Mouse (Mus musculus): ENCODE results near the gene Slc51a. TPM values are rescaled to one million over a fixed set of nuclear protein-coding genes. Genes with fewer than 3 reads are reported as not detected.
"Not testable (repeated sequence)": the region's sequence is repeated elsewhere in the genome, so short reads cannot be mapped to it uniquely, and the experiment has no call there.

The Slc51a gene
- polyA plus RNA-seq, 1 experiment from 2014 or later: 3.9 TPM

DNA sequence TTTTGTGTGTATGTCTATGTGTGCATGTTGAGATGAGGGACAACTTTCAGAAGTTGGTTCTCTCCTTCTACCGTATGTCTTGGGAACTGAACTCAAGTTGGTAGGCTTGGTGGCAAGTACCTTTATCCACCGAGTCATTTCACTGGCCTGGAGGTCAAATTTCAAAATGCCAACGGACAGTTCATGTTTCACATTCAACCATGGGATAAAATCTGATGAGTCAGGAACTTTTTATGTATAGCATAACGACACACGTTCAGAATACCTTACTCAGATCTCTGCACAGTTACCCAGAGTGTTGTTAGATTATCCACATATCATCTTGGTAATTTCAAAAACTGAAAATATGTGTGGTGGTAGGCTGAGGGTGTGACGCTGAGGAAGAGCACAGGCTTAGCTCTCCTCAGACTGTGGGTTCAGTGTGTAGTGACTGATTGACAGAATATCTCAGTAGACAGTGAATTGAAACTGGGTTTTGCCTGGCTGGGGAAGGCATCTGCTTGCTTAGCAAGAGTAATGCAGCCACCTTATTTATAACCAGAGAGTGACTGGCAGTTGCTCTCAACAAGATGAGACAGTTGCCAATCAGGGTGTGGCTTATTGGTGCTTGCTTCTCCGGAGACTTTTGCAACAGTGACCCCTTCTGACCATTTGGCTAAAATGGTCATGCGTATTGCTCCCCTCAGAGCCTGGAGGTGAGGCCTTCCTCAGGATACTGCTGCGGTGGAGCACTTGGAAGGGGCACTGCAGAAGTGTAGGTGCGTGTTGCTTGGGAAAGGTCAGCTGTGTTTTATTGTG is 29.9 kb downstream of the Slc51a start:
- H3K36me3 ChIP-seq (ENCODE audit: insufficient read depth, low read length): peaks cover 13% of the 10 kb centered on the region
- WGBS: 52% methylated on average over 10 of the region's 10 CpGs
- H3K9me3 ChIP-seq (ENCODE audit: low read length): no peaks in the 10 kb centered on the region
- ATAC-seq (ENCODE audit: low FRiP score, low TSS enrichment): peak; percentile 65; the same call in 1 of the 2 replicates
- no peaks in the 10 kb centered on the region for H3K27me3 ChIP-seq (ENCODE audit: insufficient read depth, low read length)
- H3K4me3 ChIP-seq (ENCODE audit: low read length): no peak overlapping the region
- H3K4me2 ChIP-seq (replicated peaks; ENCODE audit: low read depth, low read length): no peak overlapping the region
- no peak overlapping the region for H3K27ac ChIP-seq (ENCODE audit: low read length)
- H3K9ac ChIP-seq (replicated peaks; ENCODE audit: low read length): no peak overlapping the region
- H3K4me1 ChIP-seq (ENCODE audit: insufficient read depth, low read length): no peaks in the 10 kb centered on the region

DNA sequence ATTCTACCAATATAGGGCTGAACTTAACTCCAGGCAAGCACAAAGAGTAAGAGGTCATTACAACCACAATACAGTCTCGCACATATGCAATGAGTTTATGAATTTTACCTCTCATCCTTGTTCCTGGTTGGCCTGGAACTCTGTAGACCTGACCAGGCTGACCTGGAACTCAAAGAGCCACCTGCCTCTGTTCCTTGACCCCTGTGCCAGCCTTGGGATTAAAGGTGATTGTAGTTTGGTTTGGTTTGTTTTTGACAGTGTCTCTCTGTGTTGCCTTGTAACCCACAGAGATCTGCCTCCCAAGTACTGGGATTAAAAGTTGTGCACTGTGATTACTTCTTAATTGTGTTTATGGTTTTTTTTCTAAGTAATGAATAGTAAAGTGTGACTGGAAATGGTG is 30.9 kb downstream of the Slc51a start:
- no peak for ATAC-seq (ENCODE audit: low FRiP score, low TSS enrichment)
- Histone ChIP-seq H3K4me3 (ENCODE audit: low read length) (no peak overlapping the region), H3K9ac (replicated peaks; ENCODE audit: low read length) (no peak overlapping the region), H3K27me3 (ENCODE audit: insufficient read depth, low read length) (no peaks in the 10 kb centered on the region), H3K4me1 (ENCODE audit: insufficient read depth, low read length) (no peaks in the 10 kb centered on the region), H3K4me2 (replicated peaks; ENCODE audit: low read depth, low read length) (no peak overlapping the region), H3K9me3 (ENCODE audit: low read length) (no peaks in the 10 kb centered on the region), H3K36me3 (ENCODE audit: insufficient read depth, low read length) (peaks cover 17% of the 10 kb centered on the region; the same call in 1 of the 2 replicates), H3K27ac (ENCODE audit: low read length) (no peak overlapping the region)
- WGBS: 100% methylated on average over 1 of the region's 1 CpGs

DNA sequence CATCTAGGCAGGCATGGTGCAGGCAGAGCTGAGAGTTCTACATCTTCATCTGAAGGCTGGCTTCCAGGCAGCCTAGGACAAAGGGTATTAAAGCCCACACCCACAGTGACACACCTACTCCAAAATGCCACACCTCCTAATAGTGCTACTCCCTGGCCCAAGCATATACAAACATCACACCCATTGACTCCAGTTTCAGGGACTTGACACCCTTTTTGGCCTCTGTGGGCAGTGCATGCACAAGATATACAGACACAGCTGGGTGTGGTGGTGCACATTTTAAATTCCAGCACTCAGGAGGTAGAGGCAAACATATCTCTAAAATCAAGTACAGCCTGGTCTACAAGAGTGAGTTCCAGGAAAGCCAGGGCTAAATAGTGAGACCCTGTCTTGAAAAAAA is 31.6 kb downstream of the Slc51a start:
- Histone ChIP-seq H3K4me2 (replicated peaks; ENCODE audit: low read depth, low read length) (no peak overlapping the region), H3K27me3 (ENCODE audit: insufficient read depth, low read length) (no peaks in the 10 kb centered on the region), H3K36me3 (ENCODE audit: insufficient read depth, low read length) (peaks cover 17% of the 10 kb centered on the region; the same call in 1 of the 2 replicates), H3K9me3 (ENCODE audit: low read length) (no peaks in the 10 kb centered on the region), H3K4me3 (ENCODE audit: low read length) (no peak overlapping the region), H3K27ac (ENCODE audit: low read length) (no peak overlapping the region), H3K9ac (replicated peaks; ENCODE audit: low read length) (no peak overlapping the region), H3K4me1 (ENCODE audit: insufficient read depth, low read length) (no peaks in the 10 kb centered on the region)
- ATAC-seq (ENCODE audit: low FRiP score, low TSS enrichment): no peak

DNA sequence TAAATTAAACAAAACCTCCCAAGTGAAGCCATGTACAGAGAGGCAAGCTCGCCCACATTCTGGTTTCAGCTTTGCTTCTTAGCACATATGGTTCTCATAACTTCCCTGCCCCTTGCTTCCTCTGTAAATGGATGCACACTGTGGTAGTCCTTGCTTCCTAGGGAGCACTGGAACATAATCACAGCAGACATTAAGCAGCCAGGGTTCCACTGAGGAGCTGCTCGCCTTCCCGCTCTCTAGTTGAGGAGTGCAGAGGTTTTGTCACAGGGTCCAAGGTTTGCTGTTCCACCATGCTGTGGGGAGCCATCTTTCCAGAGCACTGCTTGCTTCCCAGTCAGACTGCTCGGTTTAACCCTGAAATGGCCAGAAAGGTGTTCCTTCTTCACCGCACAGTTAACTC is 33.0 kb downstream of the Slc51a start:
- H3K27me3 ChIP-seq (ENCODE audit: insufficient read depth, low read length): no peaks in the 10 kb centered on the region
- 87% methylated on average over 5 of the region's 5 CpGs for WGBS
- no peak for ATAC-seq (ENCODE audit: low FRiP score, low TSS enrichment)

DNA sequence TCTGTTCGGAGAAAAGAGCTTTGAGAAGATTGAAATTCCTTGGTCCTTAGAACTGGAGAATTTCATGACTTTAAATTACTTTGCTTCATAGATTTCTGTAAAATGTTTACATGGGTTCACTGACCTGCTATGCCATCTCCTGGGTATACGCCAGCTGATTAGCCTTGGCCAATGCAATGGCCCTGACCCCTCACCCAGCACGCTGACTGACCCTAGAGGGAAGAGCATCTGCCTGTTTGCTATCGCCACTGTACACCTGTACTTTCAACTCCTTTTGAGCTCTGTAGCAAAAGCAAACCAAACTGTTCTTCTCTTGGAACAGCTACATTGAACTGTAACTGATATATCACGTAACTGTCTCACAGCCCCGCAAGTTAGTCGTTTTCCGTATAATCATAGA is 34.6 kb downstream of the Slc51a start:
- Histone ChIP-seq H3K4me2 (replicated peaks; ENCODE audit: low read depth, low read length) (no peak overlapping the region), H3K9ac (replicated peaks; ENCODE audit: low read length) (no peak overlapping the region), H3K4me3 (ENCODE audit: low read length) (no peak overlapping the region), H3K27ac (ENCODE audit: low read length) (no peak overlapping the region), H3K36me3 (ENCODE audit: insufficient read depth, low read length) (peaks cover 17% of the 10 kb centered on the region; the same call in 1 of the 2 replicates), H3K9me3 (ENCODE audit: low read length) (no peaks in the 10 kb centered on the region), H3K27me3 (ENCODE audit: insufficient read depth, low read length) (no peaks in the 10 kb centered on the region), H3K4me1 (ENCODE audit: insufficient read depth, low read length) (no peaks in the 10 kb centered on the region)
- no peak for ATAC-seq (ENCODE audit: low FRiP score, low TSS enrichment)
- 89% methylated on average over 8 of the region's 8 CpGs for WGBS

More for the DNA sequence above, 33.0 kb downstream of the Slc51a start:
- Histone ChIP-seq H3K27ac (ENCODE audit: low read length) (no peak overlapping the region), H3K9ac (replicated peaks; ENCODE audit: low read length) (no peak overlapping the region), H3K4me1 (ENCODE audit: insufficient read depth, low read length) (no peaks in the 10 kb centered on the region), H3K4me2 (replicated peaks; ENCODE audit: low read depth, low read length) (no peak overlapping the region), H3K4me3 (ENCODE audit: low read length) (no peak overlapping the region), H3K9me3 (ENCODE audit: low read length) (no peaks in the 10 kb centered on the region), H3K36me3 (ENCODE audit: insufficient read depth, low read length) (peaks cover 17% of the 10 kb centered on the region; the same call in 1 of the 2 replicates)

DNA sequence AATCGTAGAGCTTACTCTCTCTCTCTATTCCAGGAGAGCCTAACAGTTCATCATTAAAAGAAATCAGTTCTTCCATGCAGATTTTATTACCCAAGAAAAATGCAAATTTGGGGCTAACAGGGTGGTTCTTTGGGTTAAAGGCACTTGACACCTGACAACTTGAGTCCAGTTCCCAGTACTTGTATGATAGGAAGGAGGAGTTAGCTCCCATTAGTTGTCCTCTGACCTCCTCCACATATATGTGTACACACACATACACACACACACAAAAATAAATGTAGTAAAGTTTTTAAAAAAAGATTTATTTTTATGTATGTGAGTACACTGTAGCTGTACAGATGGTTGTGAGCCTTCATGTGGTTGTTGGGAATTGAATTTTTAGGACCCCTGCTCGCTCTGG is 37.5 kb downstream of the Slc51a start:
- H3K27ac ChIP-seq (ENCODE audit: low read length): no peak overlapping the region
- H3K4me2 ChIP-seq (replicated peaks; ENCODE audit: low read depth, low read length): no peak overlapping the region
- no peaks in the 10 kb centered on the region for H3K9me3 ChIP-seq (ENCODE audit: low read length)
- no peak overlapping the region for H3K4me3 ChIP-seq (ENCODE audit: low read length)
- no peak overlapping the region for H3K9ac ChIP-seq (replicated peaks; ENCODE audit: low read length)
- no peaks in the 10 kb centered on the region for H3K27me3 ChIP-seq (ENCODE audit: insufficient read depth, low read length)
- 92% methylated on average over 2 of the region's 2 CpGs for WGBS
- 0 out of 2 replicates have a peak, but pooled peaks cover 8% of the 10 kb centered on the region for H3K36me3 ChIP-seq (ENCODE audit: insufficient read depth, low read length)
- H3K4me1 ChIP-seq (ENCODE audit: insufficient read depth, low read length): no peaks in the 10 kb centered on the region
- no peak for ATAC-seq (ENCODE audit: low FRiP score, low TSS enrichment)

DNA sequence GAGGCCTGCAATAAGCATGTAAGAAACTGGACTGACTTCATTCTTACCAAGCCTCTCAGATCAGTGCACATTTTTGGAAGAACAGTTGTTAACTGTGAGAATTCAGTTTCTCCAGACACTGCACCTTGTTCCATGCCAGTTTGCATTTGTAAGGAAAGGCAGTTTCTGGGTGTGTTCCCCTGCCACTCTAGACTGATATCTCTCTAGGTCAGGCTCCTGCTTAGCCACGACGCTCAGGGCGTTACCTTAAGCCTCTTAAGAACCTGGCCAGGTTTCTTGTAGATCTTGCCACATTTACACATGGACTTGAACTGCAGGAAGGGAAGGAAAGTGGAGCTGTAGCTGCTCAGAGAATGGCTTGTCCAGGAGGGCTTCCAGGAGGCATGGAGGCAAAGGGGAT is 38.0 kb downstream of the Slc51a start:
- no peaks in the 10 kb centered on the region for H3K4me1 ChIP-seq (ENCODE audit: insufficient read depth, low read length)
- ATAC-seq (ENCODE audit: low FRiP score, low TSS enrichment): no peak
- no peaks in the 10 kb centered on the region for H3K27me3 ChIP-seq (ENCODE audit: insufficient read depth, low read length)
- no peak overlapping the region for H3K4me2 ChIP-seq (replicated peaks; ENCODE audit: low read depth, low read length)
- no peak overlapping the region for H3K27ac ChIP-seq (ENCODE audit: low read length)
- H3K4me3 ChIP-seq (ENCODE audit: low read length): no peak overlapping the region
- H3K9me3 ChIP-seq (ENCODE audit: low read length): no peaks in the 10 kb centered on the region
- H3K9ac ChIP-seq (replicated peaks; ENCODE audit: low read length): no peak overlapping the region
- 85% methylated on average over 3 of the region's 3 CpGs for WGBS
- 0 out of 2 replicates have a peak, but pooled peaks cover 8% of the 10 kb centered on the region for H3K36me3 ChIP-seq (ENCODE audit: insufficient read depth, low read length)

DNA sequence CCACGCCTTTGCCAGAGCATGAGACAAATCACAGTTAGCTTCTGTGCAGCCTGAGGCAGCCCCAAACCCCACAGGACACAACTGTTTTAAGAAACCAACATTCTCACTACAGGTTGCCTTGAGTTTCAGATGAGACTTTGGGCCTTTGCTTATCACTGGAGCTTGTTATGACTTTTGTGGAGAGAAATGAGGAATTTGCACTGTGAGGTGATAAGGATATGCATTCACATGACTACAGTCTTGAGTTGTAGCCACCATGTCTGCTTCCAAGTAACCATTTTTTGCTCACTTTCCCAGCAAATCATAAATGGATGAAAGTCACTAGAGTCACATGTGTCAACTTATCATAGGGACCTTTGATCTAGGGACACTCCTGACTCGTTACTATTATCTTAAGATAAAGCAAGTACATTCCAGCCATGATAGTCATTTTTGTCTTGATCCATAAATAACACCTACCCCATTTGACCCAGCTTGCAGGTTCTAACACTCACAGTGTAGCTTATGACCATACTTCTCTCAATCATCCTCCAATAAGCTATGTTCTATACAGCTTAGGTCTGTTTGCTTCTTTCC is 41.0 kb downstream of the Slc51a start:
- H3K4me2 ChIP-seq (replicated peaks; ENCODE audit: low read depth, low read length): no peak overlapping the region
- no peaks in the 10 kb centered on the region for H3K4me1 ChIP-seq (ENCODE audit: insufficient read depth, low read length)
- H3K27me3 ChIP-seq (ENCODE audit: insufficient read depth, low read length): no peaks in the 10 kb centered on the region
- no peak overlapping the region for H3K4me3 ChIP-seq (ENCODE audit: low read length)
- no peak overlapping the region for H3K27ac ChIP-seq (ENCODE audit: low read length)
- ATAC-seq (ENCODE audit: low FRiP score, low TSS enrichment): no peak
- H3K9me3 ChIP-seq (ENCODE audit: low read length): no peaks in the 10 kb centered on the region
- no peaks in the 10 kb centered on the region for H3K36me3 ChIP-seq (ENCODE audit: insufficient read depth, low read length)
- no peak overlapping the region for H3K9ac ChIP-seq (replicated peaks; ENCODE audit: low read length)
- 78% methylated on average over 2 of the region's 2 CpGs for WGBS

DNA sequence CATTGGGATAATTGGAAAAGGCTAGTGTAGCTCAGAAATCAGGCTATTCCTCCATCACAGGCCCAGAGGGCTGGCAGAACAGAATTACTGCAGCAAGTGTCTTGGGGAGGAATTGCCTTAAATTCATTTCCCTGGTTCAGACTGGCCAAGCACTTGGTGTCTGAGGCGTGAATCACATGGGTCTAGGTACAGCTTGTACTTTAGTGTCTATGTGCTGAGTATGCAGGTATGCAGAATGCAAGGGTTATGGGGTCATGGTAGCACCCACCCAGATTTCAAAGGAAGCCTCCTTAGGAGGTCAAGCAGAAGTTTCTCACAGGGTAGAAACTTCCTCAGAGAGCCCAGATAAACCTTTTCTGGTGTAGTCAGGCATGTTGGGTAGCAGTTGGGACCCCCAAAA is 42.1 kb downstream of the Slc51a start:
- H3K4me2 ChIP-seq (replicated peaks; ENCODE audit: low read depth, low read length): no peak overlapping the region
- WGBS: 91% methylated on average over 1 of the region's 1 CpGs
- no peaks in the 10 kb centered on the region for H3K4me1 ChIP-seq (ENCODE audit: insufficient read depth, low read length)
- no peak for ATAC-seq (ENCODE audit: low FRiP score, low TSS enrichment)
- no peak overlapping the region for H3K27ac ChIP-seq (ENCODE audit: low read length)
- H3K27me3 ChIP-seq (ENCODE audit: insufficient read depth, low read length): no peaks in the 10 kb centered on the region
- H3K4me3 ChIP-seq (ENCODE audit: low read length): no peak overlapping the region
- H3K9me3 ChIP-seq (ENCODE audit: low read length): no peaks in the 10 kb centered on the region
- H3K9ac ChIP-seq (replicated peaks; ENCODE audit: low read length): no peak overlapping the region
- H3K36me3 ChIP-seq (ENCODE audit: insufficient read depth, low read length): peaks cover 4% of the 10 kb centered on the region; the same call in 1 of the 2 replicates

DNA sequence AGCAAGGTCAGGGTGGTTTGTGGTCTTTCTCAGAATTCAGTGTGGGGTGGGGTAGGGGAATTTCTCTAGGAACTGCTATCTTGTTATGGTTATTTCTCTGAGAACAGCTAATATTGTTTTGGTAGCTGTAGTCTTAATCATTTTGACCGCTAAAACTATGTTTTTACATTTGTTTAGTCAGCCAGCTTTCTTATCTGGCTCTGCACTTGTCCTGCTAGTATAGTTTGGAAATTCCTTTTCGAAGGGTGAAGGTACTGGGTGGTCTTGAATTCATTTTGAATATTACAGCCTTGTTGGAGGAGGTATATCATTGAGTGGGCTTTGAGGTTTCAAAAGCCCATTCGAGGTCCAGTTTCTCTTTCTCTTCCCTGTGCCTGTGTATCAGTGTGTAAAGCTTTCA is 43.1 kb downstream of the Slc51a start:
- H3K27me3 ChIP-seq (ENCODE audit: insufficient read depth, low read length); H3K4me2 ChIP-seq (replicated peaks; ENCODE audit: low read depth, low read length); H3K4me1 ChIP-seq (ENCODE audit: insufficient read depth, low read length); H3K9me3 ChIP-seq (ENCODE audit: low read length); ATAC-seq (ENCODE audit: low FRiP score, low TSS enrichment); H3K4me3 ChIP-seq (ENCODE audit: low read length); H3K36me3 ChIP-seq (ENCODE audit: insufficient read depth, low read length); H3K27ac ChIP-seq (ENCODE audit: low read length); H3K9ac ChIP-seq (replicated peaks; ENCODE audit: low read length): not testable (repeated sequence)
- WGBS: 88% methylated on average over 3 of the region's 3 CpGs
